Mouse (Mus musculus) liver, postnatal 0 days (tissue): ENCODE data around the gene Phyhd1. TPM values are rescaled to one million over a fixed set of nuclear protein-coding genes. Genes with fewer than 3 reads are reported as not detected.

Experiments
- ATAC-seq: fragments of 200-750 bp; cut with Nextera tagmentation; 2 replicates; pipeline ENCODE4 v1.8.0; 2017; ENCODE audit warnings: mild to moderate bottlenecking, moderate library complexity
- DNase-seq: peaks from one replicate; pipeline ENCODE4 v3.0.0-alpha.2; 2016
- H3K27ac ChIP-seq: fragments of 300-500 bp; sonication (generic); 2 replicates; pipeline ENCODE4 v1.5.1; 2014; ENCODE audit warnings: antibody characterized with exemption, moderate library complexity, mild to moderate bottlenecking, low read depth
- H3K27me3 ChIP-seq: fragments of 300-500 bp; sonication (generic); 2 replicates; pipeline ENCODE4 v1.6.1; 2014; ENCODE audit warnings: low read length, control low read depth, mixed read lengths; ENCODE audit not compliant: insufficient read depth
- H3K36me3 ChIP-seq: fragments of 300-500 bp; sonication (generic); replicated peaks from 2 replicates; pipeline ENCODE4 v1.6.1; 2014; ENCODE audit warnings: mild to moderate bottlenecking, control low read depth, low read length, moderate library complexity, mixed read lengths; ENCODE audit not compliant: insufficient read depth
- H3K4me1 ChIP-seq: fragments of 300-500 bp; sonication (generic); 2 replicates; pipeline ENCODE4 v1.6.1; 2014; ENCODE audit warnings: antibody characterized with exemption, mild to moderate bottlenecking, control low read depth; ENCODE audit not compliant: insufficient read depth
- H3K4me2 ChIP-seq: fragments of 300-500 bp; sonication (generic); 2 replicates; pipeline ENCODE4 v1.6.1; 2014; ENCODE audit warnings: low read depth, mild to moderate bottlenecking, low read length, moderate library complexity, mixed read lengths
- H3K4me3 ChIP-seq: fragments of 300-500 bp; sonication (generic); 2 replicates; pipeline ENCODE4 v1.5.1; 2014; ENCODE audit warnings: low read depth, low read length
- H3K9ac ChIP-seq: fragments of 300-500 bp; sonication (generic); replicated peaks from 2 replicates; pipeline ENCODE4 v1.6.1; 2014; ENCODE audit warnings: mild to moderate bottlenecking, moderate library complexity
- H3K9me3 ChIP-seq: fragments of 300-500 bp; sonication (generic); 2 replicates; pipeline ENCODE4 v1.6.1; 2016; ENCODE audit warnings: mild to moderate bottlenecking, control low read depth, low read length, mixed read lengths
- CTCF ChIP-seq: sonication (generic); IDR thresholded peaks from 2 replicates; pipeline ENCODE4 v1.5.1; 2016; ENCODE audit warnings: antibody characterized with exemption, low read depth
- EP300 ChIP-seq: IDR thresholded peaks from 2 replicates; pipeline ENCODE4 v1.6.1; 2016; ENCODE audit warnings: antibody characterized with exemption, low read depth, mild to moderate bottlenecking
- WGBS: fragments of 180-500 bp; shearing (Covaris S2); extraction: QIAGEN DNeasy Blood & Tissue Kit; methylation state at CpG from one replicate; pipeline ENCODE4 v1.1.7; 2014; ENCODE audit not compliant: insufficient replicate concordance; 5-methylcytosine and 5-hydroxymethylcytosine counted together
- polyA plus RNA-seq: library from polyadenylated mRNA; unstranded; fragments of >200 nt; fragmentation: Nextera tagmentation; extraction: Ambion mirVana; gene quantifications from 2 replicates; pipeline ENCODE4 v1.2.1, GENCODE M21; 2015

The Phyhd1 gene
- polyA plus RNA-seq, 1 experiment from 2014 or later = 23.2 TPM

DNA sequence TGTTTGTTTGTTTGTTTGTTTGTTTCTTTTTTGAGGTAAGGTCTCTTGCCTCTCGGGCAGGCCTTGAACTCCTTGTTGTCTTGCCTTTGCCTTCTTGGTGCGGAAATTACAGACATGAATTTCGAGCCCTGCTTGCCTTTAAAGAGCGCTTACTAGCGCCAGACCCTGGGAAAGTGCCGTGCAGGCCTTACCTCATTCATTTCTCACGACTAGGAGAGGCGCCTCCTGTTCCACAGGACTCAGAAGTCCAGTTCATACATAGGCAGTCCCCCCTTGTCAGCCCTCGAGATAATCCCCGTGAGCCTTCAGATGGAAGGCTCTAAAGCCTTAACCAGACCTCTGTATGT lies 21.0 kb downstream of the Phyhd1 start:
- peak overlapping the region; percentile 82 for H3K9ac ChIP-seq
- TF ChIP-seq CTCF = no peak
- no peak for TF ChIP-seq EP300
- H3K4me3 ChIP-seq = peak overlapping the region; percentile 75
- ATAC-seq = no peak
- no peaks in the 10 kb centered on the region; the same call in 1 of the 2 replicates for H3K36me3 ChIP-seq
- peak; percentile 33 for DNase-seq
- no peaks in the 10 kb centered on the region for H3K27me3 ChIP-seq
- WGBS = 1% methylated on average over 10 of the region's 10 CpGs
- peak overlapping the region; percentile 96 for H3K4me2 ChIP-seq
- H3K4me1 ChIP-seq = peaks cover 23% of the 10 kb centered on the region
- H3K9me3 ChIP-seq = no peaks in the 10 kb centered on the region
- peak overlapping the region; percentile 46; the same call in 1 of the 2 replicates for H3K27ac ChIP-seq

- 83% methylated on average over 3 of the region's 3 CpGs for WGBS
Measured at GRCm38 (mm10) chr2:30299525-30299924, 33.5 kb downstream of the Phyhd1 start.

GRCm38 (mm10) chr2:30299966-30300365 lies 34.0 kb downstream of the Phyhd1 start:
- Histone ChIP-seq H3K27ac (no peak overlapping the region), H3K36me3 (peaks cover 46% of the 10 kb centered on the region), H3K4me1 (no peaks in the 10 kb centered on the region), H3K27me3 (no peaks in the 10 kb centered on the region), H3K9ac (no peak overlapping the region), H3K4me3 (no peak overlapping the region), H3K9me3 (no peaks in the 10 kb centered on the region), H3K4me2 (no peak overlapping the region)
- ATAC-seq = no peak
- TF ChIP-seq CTCF = no peak
- TF ChIP-seq EP300 = no peak
- 83% methylated on average over 5 of the region's 5 CpGs for WGBS
- DNase-seq = no peak

More at GRCm38 (mm10) chr2:30299525-30299924, 33.5 kb downstream of the Phyhd1 start:
- no peak overlapping the region for H3K27ac ChIP-seq
- H3K9me3 ChIP-seq = no peaks in the 10 kb centered on the region
- no peaks in the 10 kb centered on the region for H3K27me3 ChIP-seq
- H3K36me3 ChIP-seq = peaks cover 42% of the 10 kb centered on the region
- no peak overlapping the region for H3K4me2 ChIP-seq
- DNase-seq (no peak), ATAC-seq (no peak)
- H3K9ac ChIP-seq = no peak overlapping the region
- peak; percentile 44 for TF ChIP-seq CTCF
- no peak for TF ChIP-seq EP300
- no peaks in the 10 kb centered on the region for H3K4me1 ChIP-seq
- no peak overlapping the region for H3K4me3 ChIP-seq

DNA sequence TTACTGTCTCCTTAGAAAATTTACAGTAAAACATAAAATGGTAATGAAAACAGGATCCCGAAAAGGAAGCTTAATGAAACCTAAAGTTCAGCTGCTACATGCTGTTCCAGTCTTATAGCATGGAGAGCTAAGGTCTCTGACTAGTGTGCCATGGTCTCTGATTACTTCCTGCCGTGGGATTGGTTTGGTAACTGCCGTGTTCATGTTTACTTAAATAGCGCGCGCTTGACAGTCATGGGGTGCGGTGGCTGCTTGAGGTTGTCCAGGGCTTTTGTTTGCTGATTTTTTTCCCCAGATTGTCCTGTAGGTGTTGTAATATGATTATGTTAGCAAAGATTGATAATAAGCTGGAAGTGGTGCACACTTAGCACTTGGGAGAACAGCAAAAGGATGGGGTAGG lies 40.1 kb downstream of the Phyhd1 start:
- no peaks in the 10 kb centered on the region for H3K4me1 ChIP-seq
- no peak overlapping the region for H3K4me2 ChIP-seq
- no peaks in the 10 kb centered on the region for H3K27me3 ChIP-seq
- peaks cover 74% of the 10 kb centered on the region for H3K36me3 ChIP-seq
- DNase-seq (no peak), ATAC-seq (no peak)
- H3K9me3 ChIP-seq = no peaks in the 10 kb centered on the region
- WGBS = 74% methylated on average over 7 of the region's 7 CpGs
- H3K9ac ChIP-seq = no peak overlapping the region
- TF ChIP-seq EP300 (no peak), CTCF (no peak)
- H3K27ac ChIP-seq = no peak overlapping the region
- no peak overlapping the region for H3K4me3 ChIP-seq

- H3K4me3 ChIP-seq = no peak overlapping the region
- H3K27me3 ChIP-seq = no peaks in the 10 kb centered on the region
- no peak overlapping the region for H3K4me2 ChIP-seq
- 55% methylated on average over 3 of the region's 3 CpGs for WGBS
- TF ChIP-seq CTCF (no peak), EP300 (peak; percentile 65; the same call in 1 of the 2 replicates)
- DNase-seq (no peak), ATAC-seq (peak; percentile 44; the same call in 1 of the 2 replicates)
- no peaks in the 10 kb centered on the region for H3K9me3 ChIP-seq
- H3K27ac ChIP-seq = no peak overlapping the region
- H3K4me1 ChIP-seq = no peaks in the 10 kb centered on the region
- H3K36me3 ChIP-seq = peaks cover 80% of the 10 kb centered on the region
- no peak overlapping the region for H3K9ac ChIP-seq
Measured at GRCm38 (mm10) chr2:30309351-30309750, 43.3 kb downstream of the Phyhd1 start.

- H3K4me3 ChIP-seq = no peak overlapping the region
- H3K9ac ChIP-seq = no peak overlapping the region
- TF ChIP-seq CTCF = no peak
- no peak for TF ChIP-seq EP300
- DNase-seq (no peak), ATAC-seq (no peak)
- no peak overlapping the region for H3K27ac ChIP-seq
- 90% methylated on average over 2 of the region's 2 CpGs for WGBS
- no peaks in the 10 kb centered on the region for H3K4me1 ChIP-seq
- H3K36me3 ChIP-seq = peaks cover 77% of the 10 kb centered on the region
- H3K4me2 ChIP-seq = no peak overlapping the region
- no peaks in the 10 kb centered on the region for H3K9me3 ChIP-seq
- H3K27me3 ChIP-seq = no peaks in the 10 kb centered on the region
Measured at GRCm38 (mm10) chr2:30311481-30311880, 45.5 kb downstream of the Phyhd1 start.

GRCm38 (mm10) chr2:30316136-30316535 lies 50.1 kb downstream of the Phyhd1 start:
- no peak overlapping the region for H3K4me2 ChIP-seq
- TF ChIP-seq EP300 = no peak
- peak; percentile 39; the same call in 1 of the 2 replicates for TF ChIP-seq CTCF
- no peaks in the 10 kb centered on the region for H3K9me3 ChIP-seq
- no peak for ATAC-seq
- H3K4me1 ChIP-seq = no peaks in the 10 kb centered on the region
- WGBS = 90% methylated on average over 4 of the region's 4 CpGs
- peaks cover 59% of the 10 kb centered on the region for H3K36me3 ChIP-seq
- no peak for DNase-seq
- no peak overlapping the region for H3K27ac ChIP-seq
- no peaks in the 10 kb centered on the region for H3K27me3 ChIP-seq
- H3K4me3 ChIP-seq = no peak overlapping the region
- H3K9ac ChIP-seq = no peak overlapping the region
